Mouse (Mus musculus) erythroblast, embryonic 14.5 days (primary cell): ENCODE data around the gene Rnf114.

Experiments
- GATA1 ChIP-seq: IDR thresholded peaks from 2 replicates; pipeline ENCODE4 v1.6.1; 2012; ENCODE audit warnings: low read length, inconsistent platforms, mixed read lengths
- TAL1 ChIP-seq: IDR thresholded peaks from 3 replicates; pipeline ENCODE4 v1.6.1; 2012; ENCODE audit warnings: low read length, inconsistent platforms, mixed read lengths

- TF ChIP-seq TAL1 (no peak), GATA1 (no peak)
These were observed 15.7 kb upstream of the Rnf114 start for GRCm38 (mm10) chr2:167476762-167477161.
